Mouse (Mus musculus): ENCODE data around the gene Cyp4a14. TPM values are rescaled to one million over a fixed set of nuclear protein-coding genes. Genes with fewer than 3 reads are reported as not detected.
A peak's percentile ranks its signal among the peaks of the same experiment; 100 is the strongest.
"Not testable (repeated sequence)": the region's sequence is repeated elsewhere in the genome, so short reads cannot be mapped to it uniquely, and the experiment has no call there.

The Cyp4a14 gene
- polyA plus RNA-seq (2015; fragmentation: Nextera tagmentation; extraction: Ambion mirVana) = 0.09 TPM in 1 of 2 replicates, not detected in the other

GRCm38 (mm10) chr4:115496001-115496400 is at the start of gene Cyp4a14:
TSS of gene Cyp4a14 (minus strand) at chr4:115496142.
- WGBS = 88% methylated on average over 1 of the region's 1 CpGs
- H3K36me3 ChIP-seq (ENCODE audit: control insufficient read depth, insufficient read depth) = no peaks in the 10 kb centered on the region
- no peak for TF ChIP-seq CTCF (IDR thresholded peaks at IDR 0.05; ENCODE audit: low read depth)
- no peak within 1 kb of the TSS for H3K4me3 ChIP-seq (ENCODE audit: low read depth, low read length)
- no peaks in the 10 kb centered on the region for H3K9me3 ChIP-seq (ENCODE audit: control insufficient read depth)
- no peak within 1 kb of the TSS for H3K4me2 ChIP-seq (replicated peaks; ENCODE audit: low read depth)
- H3K4me1 ChIP-seq (replicated peaks; ENCODE audit: control insufficient read depth, insufficient read depth, low read length) = no peaks in the 10 kb centered on the region
- no peaks in the 10 kb centered on the region for H3K27me3 ChIP-seq (replicated peaks; ENCODE audit: control insufficient read depth, insufficient read depth, low read length)
- no peak within 1 kb of the TSS for H3K9ac ChIP-seq (ENCODE audit: low read depth, low read length)
- no peak within 1 kb of the TSS for H3K27ac ChIP-seq (ENCODE audit: low read depth, low read length)
- ATAC-seq = no peak

- no peak for ATAC-seq
- Histone ChIP-seq H3K27ac (ENCODE audit: low read depth, low read length) (no peak overlapping the region), H3K9ac (ENCODE audit: low read depth, low read length) (no peak overlapping the region), H3K27me3 (replicated peaks; ENCODE audit: control insufficient read depth, insufficient read depth, low read length) (no peaks in the 10 kb centered on the region), H3K36me3 (ENCODE audit: control insufficient read depth, insufficient read depth) (no peaks in the 10 kb centered on the region), H3K4me3 (ENCODE audit: low read depth, low read length) (no peak overlapping the region), H3K4me2 (replicated peaks; ENCODE audit: low read depth) (no peak overlapping the region), H3K9me3 (ENCODE audit: control insufficient read depth) (no peaks in the 10 kb centered on the region), H3K4me1 (replicated peaks; ENCODE audit: control insufficient read depth, insufficient read depth, low read length) (no peaks in the 10 kb centered on the region)
- TF ChIP-seq CTCF (IDR thresholded peaks at IDR 0.05; ENCODE audit: low read depth) = no peak
- 45% methylated on average over 1 of the region's 1 CpGs for WGBS
Observed at GRCm38 (mm10) chr4:115545101-115545500, 49.2 kb upstream of the Cyp4a14 start.

DNA sequence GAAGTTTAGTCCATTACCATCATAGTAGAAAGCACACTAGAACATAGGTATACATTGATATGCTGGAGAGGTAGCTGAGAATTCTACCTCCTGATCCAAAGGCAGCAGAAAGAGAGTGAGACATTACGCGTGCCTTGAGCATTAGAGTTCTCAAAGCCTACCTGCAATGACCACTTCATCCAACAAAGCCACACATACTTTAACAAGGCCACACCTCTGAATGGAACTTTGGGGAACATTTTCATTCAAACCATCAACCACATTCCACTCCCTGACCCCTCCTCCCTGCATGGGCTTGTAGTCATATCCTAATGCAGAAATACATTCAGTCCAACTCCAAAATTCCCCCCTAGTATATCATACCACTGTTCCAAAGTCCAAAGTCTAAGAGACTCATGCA is 25.8 kb upstream of the Cyp4a14 start:
- 100% methylated on average over 2 of the region's 2 CpGs for WGBS
- Histone ChIP-seq H3K4me1 (replicated peaks; ENCODE audit: control insufficient read depth, insufficient read depth, low read length) (no peaks in the 10 kb centered on the region), H3K4me3 (ENCODE audit: low read depth, low read length) (no peak overlapping the region), H3K36me3 (ENCODE audit: control insufficient read depth, insufficient read depth) (no peaks in the 10 kb centered on the region), H3K9ac (ENCODE audit: low read depth, low read length) (no peak overlapping the region), H3K27me3 (replicated peaks; ENCODE audit: control insufficient read depth, insufficient read depth, low read length) (no peaks in the 10 kb centered on the region), H3K27ac (ENCODE audit: low read depth, low read length) (no peak overlapping the region), H3K4me2 (replicated peaks; ENCODE audit: low read depth) (no peak overlapping the region), H3K9me3 (ENCODE audit: control insufficient read depth) (no peaks in the 10 kb centered on the region)
- no peak for TF ChIP-seq CTCF (IDR thresholded peaks at IDR 0.05; ENCODE audit: low read depth)
- no peak for ATAC-seq

GRCm38 (mm10) chr4:115519444-115519843 is 23.5 kb upstream of the Cyp4a14 start:
- Histone ChIP-seq H3K4me1 (replicated peaks; ENCODE audit: control insufficient read depth, insufficient read depth, low read length) (no peaks in the 10 kb centered on the region), H3K4me3 (ENCODE audit: low read depth, low read length) (no peak overlapping the region), H3K4me2 (replicated peaks; ENCODE audit: low read depth) (no peak overlapping the region), H3K36me3 (ENCODE audit: control insufficient read depth, insufficient read depth) (no peaks in the 10 kb centered on the region), H3K27ac (ENCODE audit: low read depth, low read length) (no peak overlapping the region), H3K27me3 (replicated peaks; ENCODE audit: control insufficient read depth, insufficient read depth, low read length) (no peaks in the 10 kb centered on the region), H3K9me3 (ENCODE audit: control insufficient read depth) (no peaks in the 10 kb centered on the region), H3K9ac (ENCODE audit: low read depth, low read length) (no peak overlapping the region)
- no peak for ATAC-seq
- no peak for TF ChIP-seq CTCF (IDR thresholded peaks at IDR 0.05; ENCODE audit: low read depth)
- 55% methylated on average over 4 of the region's 4 CpGs for WGBS

GRCm38 (mm10) chr4:115518000-115518399 is 22.1 kb upstream of the Cyp4a14 start, which contains the start of gene Cyp4a10:
TSS of gene Cyp4a10 (plus strand) at chr4:115518264.
- not testable (repeated sequence) for H3K4me3 ChIP-seq (ENCODE audit: low read depth, low read length); H3K36me3 ChIP-seq (ENCODE audit: control insufficient read depth, insufficient read depth); ATAC-seq; H3K9ac ChIP-seq (ENCODE audit: low read depth, low read length); H3K27me3 ChIP-seq (replicated peaks; ENCODE audit: control insufficient read depth, insufficient read depth, low read length); H3K9me3 ChIP-seq (ENCODE audit: control insufficient read depth); H3K4me1 ChIP-seq (replicated peaks; ENCODE audit: control insufficient read depth, insufficient read depth, low read length); H3K4me2 ChIP-seq (replicated peaks; ENCODE audit: low read depth); H3K27ac ChIP-seq (ENCODE audit: low read depth, low read length)
- WGBS = 67% methylated on average over 5 of the region's 5 CpGs

- peak; percentile 75 for ATAC-seq
- not testable (repeated sequence) for H3K27me3 ChIP-seq (replicated peaks; ENCODE audit: control insufficient read depth, insufficient read depth, low read length); H3K9me3 ChIP-seq (ENCODE audit: control insufficient read depth); H3K27ac ChIP-seq (ENCODE audit: low read depth, low read length); H3K36me3 ChIP-seq (ENCODE audit: control insufficient read depth, insufficient read depth); H3K4me1 ChIP-seq (replicated peaks; ENCODE audit: control insufficient read depth, insufficient read depth, low read length); H3K4me2 ChIP-seq (replicated peaks; ENCODE audit: low read depth); H3K9ac ChIP-seq (ENCODE audit: low read depth, low read length); H3K4me3 ChIP-seq (ENCODE audit: low read depth, low read length)
Observed at GRCm38 (mm10) chr4:115513964-115514363, 18.0 kb upstream of the Cyp4a14 start.

- Histone ChIP-seq H3K4me1 (replicated peaks; ENCODE audit: control insufficient read depth, insufficient read depth, low read length) (no peaks in the 10 kb centered on the region), H3K27me3 (replicated peaks; ENCODE audit: control insufficient read depth, insufficient read depth, low read length) (no peaks in the 10 kb centered on the region), H3K4me2 (replicated peaks; ENCODE audit: low read depth) (no peak overlapping the region), H3K9me3 (ENCODE audit: control insufficient read depth) (no peaks in the 10 kb centered on the region), H3K36me3 (ENCODE audit: control insufficient read depth, insufficient read depth) (no peaks in the 10 kb centered on the region), H3K4me3 (ENCODE audit: low read depth, low read length) (no peak overlapping the region), H3K27ac (ENCODE audit: low read depth, low read length) (no peak overlapping the region), H3K9ac (ENCODE audit: low read depth, low read length) (no peak overlapping the region)
- no peak for ATAC-seq
- no peak for TF ChIP-seq CTCF (IDR thresholded peaks at IDR 0.05; ENCODE audit: low read depth)
- 70% methylated on average over 3 of the region's 3 CpGs for WGBS
Observed at GRCm38 (mm10) chr4:115497466-115497865, 1.5 kb upstream of the Cyp4a14 start.

All from intestine, postnatal 0 days (tissue).